Mouse (Mus musculus): ENCODE data around the gene Leprot. TPM values are rescaled to one million over a fixed set of nuclear protein-coding genes. Genes with fewer than 3 reads are reported as not detected.

Gene Leprot
- polyA plus RNA-seq (2012; rRNA removed), result 35.5 and 43.1 TPM in 2 replicates

GRCm38 (mm10) chr4:101647196-101647905 is at the start of gene Leprot:
Gene Leprot (plus strand): TSS chr4:101647718.
- DNase-seq, result peak; percentile 86
- H3K4me1 ChIP-seq (replicated peaks; ENCODE audit: control insufficient read depth, insufficient read depth, low read length), result peaks cover 3% of the 10 kb centered on the region
- no peaks in the 10 kb centered on the region; the same call in 1 of the 2 replicates for H3K36me3 ChIP-seq (ENCODE audit: control insufficient read depth, insufficient read depth, low read length)
- H3K27ac ChIP-seq (ENCODE audit: control insufficient read depth, insufficient read depth, low read length), result peak within 1 kb of the TSS; percentile 42; the same call in 1 of the 2 replicates
- peak within 1 kb of the TSS; percentile 93 for H3K4me3 ChIP-seq (ENCODE audit: control insufficient read depth, insufficient read depth, low read length)
- WGBS, result 2% methylated on average over 39 of the region's 39 CpGs
- no peaks in the 10 kb centered on the region for H3K27me3 ChIP-seq (ENCODE audit: control insufficient read depth, insufficient read depth, low read length)
- 0 out of 2 replicates have a peak, but pooled peaks have one; percentile 21 for TF ChIP-seq CTCF (IDR thresholded peaks at IDR 0.05; ENCODE audit: borderline replicate concordance, control insufficient read depth, extremely low read depth, insufficient read depth, low read length, poor library complexity)
- peak; percentile 68; the same call in 1 of the 2 replicates for TF ChIP-seq POLR2A (IDR thresholded peaks at IDR 0.05; ENCODE audit: control insufficient read depth, extremely low read depth, insufficient read depth, low read length, poor library complexity)

- TF ChIP-seq POLR2A (IDR thresholded peaks at IDR 0.05; ENCODE audit: control insufficient read depth, extremely low read depth, insufficient read depth, low read length, poor library complexity) (no peak), CTCF (IDR thresholded peaks at IDR 0.05; ENCODE audit: borderline replicate concordance, control insufficient read depth, extremely low read depth, insufficient read depth, low read length, poor library complexity) (no peak)
- DNase-seq, result peak; percentile 41
- Histone ChIP-seq H3K36me3 (ENCODE audit: control insufficient read depth, insufficient read depth, low read length) (peaks cover 21% of the 10 kb centered on the region), H3K27me3 (ENCODE audit: control insufficient read depth, insufficient read depth, low read length) (no peaks in the 10 kb centered on the region), H3K4me3 (ENCODE audit: control insufficient read depth, insufficient read depth, low read length) (no peak overlapping the region), H3K4me1 (replicated peaks; ENCODE audit: control insufficient read depth, insufficient read depth, low read length) (no peaks in the 10 kb centered on the region), H3K27ac (ENCODE audit: control insufficient read depth, insufficient read depth, low read length) (no peak overlapping the region)
Observed at GRCm38 (mm10) chr4:101601758-101602157, 45.8 kb upstream of the Leprot start.

DNA sequence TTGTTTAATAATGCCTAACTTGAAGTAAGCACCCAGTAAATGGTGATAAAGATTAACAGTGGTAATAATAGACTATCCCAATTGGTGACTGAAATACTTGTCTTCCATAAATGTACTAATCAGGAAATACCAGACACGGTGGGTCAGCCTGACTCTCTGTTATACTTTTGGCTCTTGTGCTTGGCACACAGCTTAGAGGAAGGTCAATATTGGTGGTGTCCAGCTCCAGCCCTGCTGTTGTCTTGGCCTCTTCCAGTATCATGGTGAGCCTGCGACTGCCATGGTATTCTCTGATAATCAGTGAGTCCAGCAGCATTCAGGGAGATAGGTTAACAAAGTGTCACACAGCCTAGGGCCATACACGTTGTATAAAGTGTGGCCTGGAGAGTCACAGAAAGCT is 43.9 kb upstream of the Leprot start:
- no peak for DNase-seq
- H3K27ac ChIP-seq (ENCODE audit: control insufficient read depth, insufficient read depth, low read length), result no peak overlapping the region
- no peaks in the 10 kb centered on the region for H3K27me3 ChIP-seq (ENCODE audit: control insufficient read depth, insufficient read depth, low read length)
- no peak overlapping the region for H3K4me3 ChIP-seq (ENCODE audit: control insufficient read depth, insufficient read depth, low read length)
- peaks cover 21% of the 10 kb centered on the region for H3K36me3 ChIP-seq (ENCODE audit: control insufficient read depth, insufficient read depth, low read length)
- TF ChIP-seq POLR2A (IDR thresholded peaks at IDR 0.05; ENCODE audit: control insufficient read depth, extremely low read depth, insufficient read depth, low read length, poor library complexity) (no peak), CTCF (IDR thresholded peaks at IDR 0.05; ENCODE audit: borderline replicate concordance, control insufficient read depth, extremely low read depth, insufficient read depth, low read length, poor library complexity) (no peak)
- WGBS, result 94% methylated on average over 3 of the region's 3 CpGs
- no peaks in the 10 kb centered on the region for H3K4me1 ChIP-seq (replicated peaks; ENCODE audit: control insufficient read depth, insufficient read depth, low read length)

DNA sequence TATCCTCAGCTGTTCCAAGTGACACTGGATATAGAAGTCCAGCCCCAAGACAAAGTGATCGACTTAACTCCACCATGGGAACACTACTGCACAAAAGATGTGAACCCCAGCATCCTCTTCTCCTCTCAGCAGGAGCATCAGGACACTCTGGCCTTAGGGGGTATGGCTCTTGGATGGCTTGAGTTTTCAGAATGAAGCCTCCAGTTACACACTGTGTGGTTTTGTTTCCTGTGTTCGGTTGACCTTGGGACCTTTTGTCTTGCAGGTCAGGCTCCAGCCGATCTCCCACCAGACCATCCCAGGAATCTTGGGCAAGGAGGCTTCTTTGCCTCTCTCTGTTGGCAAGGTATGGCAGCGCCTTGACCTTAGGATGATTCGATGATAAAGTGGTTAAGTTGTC is 31.0 kb upstream of the Leprot start:
- TF ChIP-seq POLR2A (IDR thresholded peaks at IDR 0.05; ENCODE audit: control insufficient read depth, extremely low read depth, insufficient read depth, low read length, poor library complexity), result no peak
- TF ChIP-seq CTCF (IDR thresholded peaks at IDR 0.05; ENCODE audit: borderline replicate concordance, control insufficient read depth, extremely low read depth, insufficient read depth, low read length, poor library complexity), result no peak
- WGBS, result 96% methylated on average over 5 of the region's 5 CpGs
- no peaks in the 10 kb centered on the region for H3K4me1 ChIP-seq (replicated peaks; ENCODE audit: control insufficient read depth, insufficient read depth, low read length)
- peaks cover 63% of the 10 kb centered on the region for H3K36me3 ChIP-seq (ENCODE audit: control insufficient read depth, insufficient read depth, low read length)
- no peak for DNase-seq
- H3K27ac ChIP-seq (ENCODE audit: control insufficient read depth, insufficient read depth, low read length), result no peak overlapping the region
- no peak overlapping the region for H3K4me3 ChIP-seq (ENCODE audit: control insufficient read depth, insufficient read depth, low read length)
- H3K27me3 ChIP-seq (ENCODE audit: control insufficient read depth, insufficient read depth, low read length), result no peaks in the 10 kb centered on the region

DNA sequence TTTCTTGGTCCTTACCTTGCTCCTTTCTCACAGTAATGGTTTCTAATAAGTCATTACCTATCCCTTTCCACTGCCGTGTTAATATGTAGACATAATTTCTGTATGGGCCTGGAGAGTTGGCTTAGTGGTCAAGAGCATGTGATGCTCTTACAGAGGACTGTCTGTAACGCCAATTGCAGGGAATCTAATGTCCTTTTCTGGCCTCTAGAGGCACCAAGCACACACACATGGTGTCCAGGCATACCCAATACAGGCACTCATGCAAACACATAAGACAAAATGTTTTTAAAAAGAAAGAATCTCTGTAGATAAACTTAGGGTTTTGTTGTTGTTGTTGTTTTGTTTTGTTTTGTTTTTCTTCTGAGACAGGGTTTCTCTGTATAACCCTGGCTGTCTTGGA is 29.8 kb upstream of the Leprot start:
- WGBS, result 95% methylated on average over 2 of the region's 2 CpGs
- no peak overlapping the region for H3K4me3 ChIP-seq (ENCODE audit: control insufficient read depth, insufficient read depth, low read length)
- no peak overlapping the region for H3K27ac ChIP-seq (ENCODE audit: control insufficient read depth, insufficient read depth, low read length)
- H3K36me3 ChIP-seq (ENCODE audit: control insufficient read depth, insufficient read depth, low read length), result peaks cover 64% of the 10 kb centered on the region
- no peak for TF ChIP-seq POLR2A (IDR thresholded peaks at IDR 0.05; ENCODE audit: control insufficient read depth, extremely low read depth, insufficient read depth, low read length, poor library complexity)
- TF ChIP-seq CTCF (IDR thresholded peaks at IDR 0.05; ENCODE audit: borderline replicate concordance, control insufficient read depth, extremely low read depth, insufficient read depth, low read length, poor library complexity), result no peak
- no peak for DNase-seq
- no peaks in the 10 kb centered on the region for H3K4me1 ChIP-seq (replicated peaks; ENCODE audit: control insufficient read depth, insufficient read depth, low read length)
- H3K27me3 ChIP-seq (ENCODE audit: control insufficient read depth, insufficient read depth, low read length), result no peaks in the 10 kb centered on the region

- TF ChIP-seq POLR2A (IDR thresholded peaks at IDR 0.05; ENCODE audit: control insufficient read depth, extremely low read depth, insufficient read depth, low read length, poor library complexity) (no peak), CTCF (IDR thresholded peaks at IDR 0.05; ENCODE audit: borderline replicate concordance, control insufficient read depth, extremely low read depth, insufficient read depth, low read length, poor library complexity) (no peak)
- Histone ChIP-seq H3K4me1 (replicated peaks; ENCODE audit: control insufficient read depth, insufficient read depth, low read length) (no peaks in the 10 kb centered on the region), H3K27ac (ENCODE audit: control insufficient read depth, insufficient read depth, low read length) (no peak overlapping the region), H3K4me3 (ENCODE audit: control insufficient read depth, insufficient read depth, low read length) (no peak overlapping the region), H3K36me3 (ENCODE audit: control insufficient read depth, insufficient read depth, low read length) (peaks cover 52% of the 10 kb centered on the region), H3K27me3 (ENCODE audit: control insufficient read depth, insufficient read depth, low read length) (no peaks in the 10 kb centered on the region)
- DNase-seq, result no peak
- 100% methylated on average over 2 of the region's 2 CpGs for WGBS
Observed at GRCm38 (mm10) chr4:101620206-101620605, 27.3 kb upstream of the Leprot start.
